Mouse (Mus musculus): ENCODE data around the gene Clmn.

DNA sequence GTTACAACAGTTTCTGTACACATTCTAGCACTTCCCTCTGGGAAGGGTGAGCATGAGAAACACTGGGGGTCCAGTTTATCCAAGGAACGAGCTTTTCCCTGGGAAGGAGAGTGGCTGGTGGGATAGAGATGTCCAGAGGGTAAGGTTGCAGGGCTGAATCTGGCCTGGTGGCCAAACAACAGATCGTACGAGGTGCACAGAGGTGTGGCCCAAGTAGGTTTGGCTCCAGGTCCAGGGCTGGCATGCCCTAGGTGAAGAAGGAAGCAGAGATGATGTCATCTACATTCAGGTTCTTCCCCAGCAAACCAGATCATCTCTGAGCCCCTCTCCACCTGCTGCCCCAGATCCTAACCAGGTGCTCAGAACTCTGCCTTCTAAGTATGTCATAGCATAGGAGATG, 8.3 kb downstream of the Clmn start:
- TF ChIP-seq GATA1 (IDR thresholded peaks at IDR 0.05; ENCODE audit: borderline replicate concordance, low read length) (no peak), FLI1 (IDR thresholded peaks at IDR 0.05; ENCODE audit: low read length) (no peak)

All from megakaryocyte, embryonic 14.5 days (primary cell).